Mouse (Mus musculus): ENCODE data around the gene Smurf1.

DNA sequence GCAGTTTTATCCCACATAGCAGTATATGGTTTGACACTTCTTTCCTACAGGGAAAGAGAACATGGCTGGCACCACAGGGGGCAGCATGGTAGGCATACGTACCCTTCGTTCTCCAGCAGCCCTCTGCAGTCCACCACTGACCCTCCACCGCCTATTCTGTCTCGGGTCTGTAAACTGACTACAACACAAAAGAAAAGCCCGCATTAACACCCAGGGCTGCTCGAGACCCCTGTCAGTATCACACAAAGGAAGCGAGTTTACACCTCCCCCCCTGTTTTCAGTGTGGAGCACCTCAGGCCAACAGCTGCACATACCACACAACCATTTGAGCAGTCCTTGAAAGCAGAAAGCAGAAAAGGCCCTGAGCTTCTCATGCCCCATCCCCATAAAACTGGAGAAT is 67.8 kb downstream of the Smurf1 start:
- TF ChIP-seq CTCF (IDR thresholded peaks at IDR 0.05; ENCODE audit: low read depth) (no peak), EP300 (IDR thresholded peaks at IDR 0.05; ENCODE audit: low read depth) (no peak)
